Mouse (Mus musculus): ENCODE measurements around the gene Clic1.
"Not testable (repeated sequence)": the region's sequence is repeated elsewhere in the genome, so short reads cannot be mapped to it uniquely, and the experiment has no call there.

The Clic1 gene

DNA sequence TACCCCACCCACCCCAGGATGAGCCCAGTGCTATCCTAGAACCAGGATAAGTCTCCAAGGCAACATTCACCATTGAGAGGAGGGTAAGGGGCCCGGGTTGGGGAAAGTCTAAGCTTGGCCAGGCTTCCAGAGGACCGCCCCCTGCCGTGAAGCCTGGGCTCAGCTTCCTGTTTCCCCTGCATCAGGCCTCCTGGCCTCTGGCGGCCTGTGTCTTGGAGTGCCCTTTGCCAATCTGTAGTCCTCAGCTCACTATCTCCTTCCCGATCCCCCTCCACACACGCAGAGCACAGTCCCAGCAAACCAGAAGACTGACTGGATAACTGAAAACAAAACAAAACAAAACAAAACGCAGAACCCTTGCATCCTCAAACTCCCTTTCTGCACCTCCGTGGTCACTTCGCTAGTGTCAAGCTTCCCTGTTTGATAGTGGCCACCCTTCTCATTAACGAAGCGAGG is at the start of gene Clic1:
Gene Clic1, plus strand, starts transcription at position 406 of the 456 bp plus-strand sequence.
- DNase-seq (ENCODE audit: low spot score): peak; percentile 93

DNA sequence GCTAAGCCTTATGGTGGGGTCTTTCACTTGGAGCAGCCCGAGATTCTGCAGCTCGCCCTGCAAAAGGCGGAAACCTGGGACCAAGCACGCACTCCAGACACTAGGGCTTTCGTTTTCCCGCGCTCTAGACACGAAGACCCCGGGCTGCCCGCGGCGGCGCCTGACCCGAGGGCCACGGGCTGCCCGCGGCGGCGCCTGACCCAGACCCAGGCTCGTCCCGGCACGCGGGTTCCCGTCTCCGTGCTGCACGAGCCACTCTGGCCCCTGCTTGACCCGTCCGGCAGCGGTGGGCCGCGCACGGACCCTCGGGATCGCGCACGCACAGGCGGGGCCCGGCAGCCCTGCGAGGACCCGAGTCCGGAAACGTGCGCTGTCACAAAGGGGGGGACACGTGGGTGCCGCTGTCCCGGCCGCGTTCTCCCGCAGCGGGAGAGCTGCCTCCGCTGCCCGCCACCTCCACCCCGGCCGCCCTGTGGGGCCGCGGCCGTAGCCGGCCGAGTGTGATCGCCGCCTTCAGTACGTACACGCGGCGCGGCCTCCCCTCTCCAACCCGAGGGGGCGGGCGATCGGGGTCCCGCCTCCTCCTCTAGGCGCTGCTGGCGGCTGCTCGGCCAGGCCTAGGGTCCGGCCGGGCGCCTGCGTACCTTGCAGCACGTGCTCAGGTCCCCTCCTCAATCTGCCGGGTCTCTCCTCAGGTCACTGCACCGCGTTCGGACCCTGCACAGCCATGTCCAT is 48.9 kb upstream of the Clic1 start, which contains the start of gene Vars:
Gene Vars, plus strand, starts transcription at position 271 of the 735 bp plus-strand sequence.
- peak; percentile 95 for DNase-seq (ENCODE audit: low spot score)

DNA sequence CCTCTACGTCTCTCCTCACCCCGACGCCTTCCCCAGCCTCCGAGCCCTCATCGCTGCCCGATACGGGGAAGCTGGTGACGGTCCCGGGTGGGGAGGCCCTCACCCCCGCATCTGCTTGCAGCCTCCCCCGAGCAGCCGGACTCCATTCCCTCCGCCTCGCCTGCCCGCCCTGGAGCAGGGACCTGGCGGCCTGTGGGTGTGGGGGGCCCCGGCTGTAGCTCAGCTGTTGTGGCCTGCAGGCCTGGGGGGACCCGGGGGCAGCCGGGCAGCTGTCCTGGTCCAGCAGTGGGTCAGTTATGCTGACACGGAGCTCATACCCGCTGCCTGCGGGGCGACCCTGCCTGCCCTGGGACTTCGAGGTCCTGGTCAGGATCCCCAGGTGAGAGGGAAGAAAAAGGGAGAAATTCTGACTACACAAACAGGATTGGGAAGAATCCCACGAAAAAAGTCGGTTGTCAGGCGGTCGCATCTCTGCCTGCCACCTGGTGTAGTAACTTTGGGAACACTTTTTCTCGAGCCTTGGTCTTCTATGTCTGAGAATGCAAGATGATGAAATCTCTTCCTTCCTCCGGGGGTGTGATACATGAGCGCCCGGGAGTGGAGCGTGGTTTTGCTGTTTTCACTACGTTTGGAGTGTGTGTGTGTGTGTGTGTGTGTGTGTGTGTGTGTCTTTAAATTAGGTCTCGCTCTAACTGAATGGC is 48.2 kb upstream of the Clic1 start:
- DNase-seq (ENCODE audit: low spot score): peak; percentile 53

DNA sequence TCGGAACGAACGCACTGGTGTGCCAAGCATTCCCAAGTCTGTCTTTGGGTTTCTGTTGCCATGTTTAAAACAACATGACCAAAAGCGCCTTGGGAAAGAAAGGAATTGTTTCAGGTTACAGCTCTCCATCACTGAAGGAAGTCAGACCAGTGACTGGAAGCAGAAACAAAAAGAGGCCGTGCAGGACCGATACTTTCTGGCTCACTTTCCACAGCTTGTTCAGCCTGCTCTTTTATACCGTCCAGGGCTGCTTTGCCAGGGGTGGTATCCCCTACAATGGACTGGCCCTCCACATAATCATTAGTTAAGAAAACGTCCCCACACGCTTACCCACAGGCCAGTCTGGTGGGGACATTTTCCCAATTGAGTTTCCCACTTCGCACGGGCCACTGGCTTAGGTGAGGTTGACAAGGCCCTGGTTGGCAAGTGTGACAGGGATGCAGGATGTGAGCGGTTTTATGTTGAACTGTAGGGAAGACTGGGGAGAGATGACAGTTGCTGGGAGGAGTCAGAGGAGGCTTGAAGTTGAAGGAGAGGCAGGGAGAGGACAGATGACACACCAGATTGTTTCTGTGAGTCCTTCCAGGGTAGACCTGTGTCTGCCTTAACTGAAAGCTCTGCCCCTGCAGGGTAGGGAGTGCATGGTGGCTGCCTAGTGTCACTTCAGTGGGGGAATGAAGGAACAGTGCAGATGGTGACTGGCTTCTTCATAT is 47.5 kb upstream of the Clic1 start:
- no peak for DNase-seq (ENCODE audit: low spot score)

DNA sequence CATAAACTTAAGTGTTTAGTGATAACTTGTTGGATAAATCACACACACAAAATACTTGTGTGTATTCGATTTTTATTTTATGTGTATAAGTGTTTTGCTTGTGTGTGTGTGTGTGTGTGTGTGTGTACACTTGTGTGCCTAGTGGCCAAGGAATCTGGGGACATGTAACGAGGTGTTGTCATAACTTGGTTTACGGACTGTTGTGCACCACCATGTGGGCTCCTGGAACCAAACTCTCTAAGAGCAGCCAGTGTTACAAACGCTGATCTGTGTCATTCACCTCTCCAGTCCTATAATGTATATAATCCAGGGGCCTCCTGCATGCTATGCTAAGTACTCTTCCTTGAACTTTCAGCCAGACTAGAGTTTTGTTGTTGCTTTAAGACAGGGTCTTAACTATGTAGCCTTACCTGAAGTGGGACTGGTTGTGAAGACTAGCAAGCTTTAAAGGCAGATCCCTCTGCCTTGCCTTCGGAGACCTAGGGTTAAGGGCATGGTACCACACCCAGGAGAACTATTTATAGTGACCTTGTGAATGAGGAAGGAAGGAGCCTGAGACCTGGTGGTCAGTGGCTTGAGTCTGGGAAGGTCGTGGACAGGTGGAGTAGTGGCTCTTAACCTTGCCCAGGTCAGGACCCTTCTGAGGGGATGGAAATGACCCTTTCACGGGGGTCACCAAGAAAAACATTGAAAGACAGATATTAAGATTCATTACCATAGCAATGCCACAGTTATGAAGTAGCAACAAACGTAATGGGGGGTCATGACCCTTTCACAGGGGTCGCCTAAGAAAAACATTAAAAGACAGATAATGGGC is 46.5 kb upstream of the Clic1 start:
- DNase-seq (ENCODE audit: low spot score): no peak

DNA sequence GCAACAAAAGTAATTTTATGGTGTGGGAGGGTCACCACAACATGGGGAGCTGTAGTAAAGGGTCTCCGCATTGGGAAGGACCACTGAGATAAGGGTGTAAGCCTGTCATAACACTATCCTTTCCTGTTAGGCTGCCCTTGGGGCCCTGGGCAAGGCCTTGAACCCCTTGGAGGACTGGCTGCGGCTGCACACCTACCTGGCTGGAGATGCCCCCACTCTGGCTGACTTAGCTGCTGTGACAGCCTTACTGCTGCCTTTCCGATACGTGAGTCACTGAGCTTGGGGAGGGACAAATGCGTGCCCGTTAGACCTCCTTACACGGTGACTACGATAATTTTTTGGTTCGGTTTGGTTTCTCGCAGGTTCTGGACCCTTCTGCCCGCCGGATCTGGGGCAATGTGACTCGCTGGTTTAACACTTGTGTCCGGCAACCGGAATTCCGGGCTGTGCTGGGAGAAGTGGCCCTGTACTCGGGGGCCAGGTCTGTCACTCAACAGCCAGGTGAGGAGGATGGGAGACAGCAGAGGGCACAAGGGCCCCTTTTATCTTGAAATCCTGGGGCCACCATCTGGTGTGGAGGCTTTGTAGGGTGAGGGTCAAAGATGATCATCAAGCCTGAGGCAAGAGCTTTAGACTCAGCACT is 45.6 kb upstream of the Clic1 start:
- DNase-seq (ENCODE audit: low spot score): no peak

DNA sequence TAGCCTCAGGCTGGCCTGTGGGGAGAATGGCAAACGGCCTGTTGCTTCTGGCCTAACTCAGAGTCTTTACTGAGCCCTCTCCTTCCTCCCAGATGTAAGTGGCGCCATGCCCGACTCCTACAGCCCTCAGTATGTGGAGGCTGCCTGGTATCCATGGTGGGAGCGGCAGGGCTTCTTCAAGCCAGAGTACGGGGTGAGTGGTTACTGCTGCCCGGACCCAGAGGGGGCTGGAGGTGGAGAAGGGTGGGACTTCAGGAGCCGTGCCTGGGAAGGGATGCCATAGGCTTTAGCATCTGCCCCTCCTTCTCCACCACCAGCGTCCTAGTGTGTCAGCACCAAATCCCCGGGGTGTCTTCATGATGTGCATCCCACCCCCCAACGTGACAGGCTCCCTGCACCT is 44.6 kb upstream of the Clic1 start:
- no peak for DNase-seq (ENCODE audit: low spot score)

DNA sequence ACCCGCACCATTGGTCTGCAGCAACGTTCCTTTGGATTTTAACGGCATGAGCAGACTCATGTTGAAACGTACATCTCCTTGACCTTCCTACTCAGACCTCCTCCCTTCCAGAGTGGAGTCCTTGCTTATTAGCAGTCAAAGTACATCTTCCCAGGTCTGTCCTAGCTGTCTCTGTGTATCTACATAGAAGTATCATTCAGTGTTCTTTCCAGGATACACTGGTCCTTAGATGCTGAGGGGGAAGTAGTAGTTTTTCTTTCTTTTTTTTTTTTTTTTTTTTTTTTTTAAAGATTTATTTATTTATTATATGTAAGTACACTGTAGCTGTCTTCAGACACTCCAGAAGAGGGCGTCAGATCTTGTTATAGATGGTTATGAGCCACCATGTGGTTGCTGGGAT is 43.9 kb upstream of the Clic1 start:
- not testable (repeated sequence) for DNase-seq (ENCODE audit: low spot score)

DNA sequence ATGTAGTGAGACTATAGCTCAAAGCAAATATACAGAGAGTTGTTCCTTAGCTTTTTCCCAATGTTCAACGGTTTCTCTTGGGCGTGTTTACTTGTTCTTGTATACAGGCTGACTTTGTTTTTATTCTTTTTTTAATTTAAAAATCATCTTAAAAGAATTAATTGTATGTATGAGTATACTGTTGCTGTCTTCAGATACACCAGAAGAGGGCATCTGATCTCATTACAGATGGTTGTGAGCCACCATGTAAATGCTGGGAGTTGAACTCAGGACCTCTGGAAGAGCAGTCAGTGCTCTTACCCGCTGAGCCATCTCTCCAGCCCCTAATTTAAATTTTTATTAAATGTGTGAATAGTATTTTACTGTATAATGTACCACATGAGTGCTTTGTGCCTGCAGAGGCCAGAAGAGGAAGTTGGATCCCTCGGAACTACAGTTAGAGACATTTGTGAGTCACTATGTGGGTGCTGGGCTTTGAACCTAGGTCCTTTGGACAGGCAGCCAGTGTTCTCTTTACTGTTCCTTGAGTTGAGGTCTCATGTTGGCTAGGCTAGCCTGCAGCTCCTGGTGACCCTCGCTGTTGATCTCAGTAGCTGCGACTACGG is 42.3 kb upstream of the Clic1 start:
- no peak for DNase-seq (ENCODE audit: low spot score)

DNA sequence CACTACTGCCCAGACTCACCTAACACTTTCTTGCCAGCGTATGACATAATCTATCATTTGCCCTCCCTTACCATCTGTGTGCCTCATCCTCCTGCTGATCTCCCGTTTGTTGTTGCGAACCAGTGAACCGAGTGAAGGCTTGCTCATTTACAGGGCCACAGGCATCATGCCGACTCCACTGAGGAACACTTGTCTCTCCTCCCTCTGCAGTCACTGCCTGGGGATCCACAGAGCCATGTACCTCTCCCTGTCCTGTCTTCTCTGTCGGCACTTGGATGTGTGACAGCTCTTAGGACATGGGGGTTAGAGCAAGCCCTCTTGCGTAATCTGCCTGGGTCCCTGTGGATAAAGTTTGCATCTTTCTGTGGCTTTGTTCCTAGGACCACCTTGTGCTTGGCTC is 40.2 kb upstream of the Clic1 start:
- DNase-seq (ENCODE audit: low spot score): no peak

DNA sequence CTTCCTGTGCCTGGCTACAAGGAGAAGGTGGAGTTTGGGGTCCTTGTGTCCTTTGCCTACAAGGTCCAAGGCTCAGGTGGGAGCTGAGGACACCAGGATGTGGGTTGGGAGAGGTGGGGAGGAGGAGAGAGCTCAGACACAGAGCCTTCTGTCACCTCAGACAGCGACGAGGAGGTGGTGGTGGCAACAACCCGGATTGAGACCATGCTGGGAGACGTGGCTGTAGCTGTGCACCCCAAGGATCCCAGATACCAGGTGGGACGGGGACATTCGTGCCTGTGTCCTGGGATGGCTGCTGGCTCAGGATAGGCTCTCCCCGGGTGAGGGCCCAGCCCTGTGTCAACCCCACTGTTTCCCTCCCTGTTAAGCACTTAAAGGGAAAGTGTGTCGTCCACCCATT is 38.3 kb upstream of the Clic1 start:
- DNase-seq (ENCODE audit: low spot score): no peak

DNA sequence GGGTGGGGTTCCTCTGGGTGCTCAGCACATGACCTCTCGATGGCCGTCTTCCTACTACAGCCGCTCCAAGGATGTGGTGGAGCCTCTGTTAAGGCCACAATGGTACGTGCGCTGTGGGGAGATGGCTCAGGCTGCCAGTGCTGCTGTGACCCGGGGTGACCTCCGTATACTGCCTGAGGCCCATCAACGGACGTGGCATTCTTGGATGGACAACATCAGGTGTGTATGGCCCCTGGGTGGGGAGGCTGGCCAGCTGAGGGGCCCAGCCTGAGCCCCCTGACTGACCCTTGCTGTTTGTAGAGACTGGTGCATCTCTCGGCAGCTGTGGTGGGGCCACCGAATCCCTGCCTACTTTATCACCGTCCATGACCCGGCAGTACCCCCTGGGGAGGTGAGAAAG is 37.3 kb upstream of the Clic1 start:
- no peak for DNase-seq (ENCODE audit: low spot score)

DNA sequence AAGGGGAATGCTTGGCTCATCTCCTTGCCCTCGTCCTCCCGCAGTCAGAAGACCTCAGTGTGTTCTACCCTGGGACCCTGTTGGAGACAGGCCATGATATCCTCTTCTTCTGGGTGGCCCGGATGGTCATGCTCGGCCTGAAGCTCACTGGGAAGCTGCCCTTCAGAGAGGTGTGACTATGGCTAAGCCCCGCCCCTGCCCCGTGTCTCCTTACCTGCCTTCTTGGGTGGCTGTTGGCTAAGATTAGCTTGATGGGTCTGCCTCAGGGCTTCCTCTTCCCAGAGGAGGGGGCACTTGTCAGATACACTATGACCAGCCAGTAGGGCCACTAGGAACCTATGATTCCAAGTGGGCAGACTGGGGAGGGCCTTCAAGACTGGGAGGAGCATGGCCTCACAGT is 36.5 kb upstream of the Clic1 start:
- DNase-seq (ENCODE audit: low spot score): no peak

DNA sequence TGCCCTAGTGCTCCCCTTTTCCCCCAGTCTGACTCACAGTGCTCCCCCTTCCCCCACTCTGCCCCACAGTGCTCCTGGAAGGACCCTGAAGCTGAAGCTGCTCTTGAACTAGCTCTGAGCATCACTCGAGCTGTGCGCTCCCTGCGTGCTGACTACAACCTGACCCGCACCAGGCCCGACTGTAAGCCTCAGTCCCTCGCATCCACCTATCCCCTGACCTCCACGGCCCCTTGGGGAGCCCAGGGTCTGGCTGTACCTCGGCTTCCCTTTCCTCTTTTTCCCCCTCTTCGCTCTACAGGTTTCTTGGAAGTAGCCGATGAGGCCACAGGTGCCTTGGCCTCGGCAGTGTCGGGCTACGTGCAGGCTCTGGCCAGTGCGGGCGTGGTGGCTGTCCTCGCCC is 34.5 kb upstream of the Clic1 start:
- no peak for DNase-seq (ENCODE audit: low spot score)

DNA sequence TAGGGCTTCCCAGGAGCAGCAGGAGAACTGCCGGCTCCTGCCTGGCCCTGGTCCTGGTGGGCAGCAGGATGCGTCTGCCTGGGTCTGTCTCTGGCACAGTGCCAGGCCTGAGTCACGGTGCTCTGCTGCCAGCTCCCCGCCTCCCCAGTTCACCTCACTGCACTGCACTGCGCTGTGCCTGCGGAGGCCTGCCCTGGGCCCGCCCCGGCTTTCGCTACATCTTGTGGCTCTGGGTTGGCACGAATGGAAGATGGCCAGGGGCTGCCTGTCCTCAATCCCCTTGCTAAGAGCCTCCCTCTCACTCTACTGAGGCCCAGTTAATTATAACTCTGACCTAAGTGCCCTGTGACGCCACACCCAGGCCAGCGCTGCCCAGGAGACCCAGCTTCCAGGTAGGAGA is 33.4 kb upstream of the Clic1 start, which contains the start of gene Vwa7:
Gene Vwa7, plus strand, starts transcription at position 204 of the 400 bp plus-strand sequence.
- DNase-seq (ENCODE audit: low spot score): no peak

DNA sequence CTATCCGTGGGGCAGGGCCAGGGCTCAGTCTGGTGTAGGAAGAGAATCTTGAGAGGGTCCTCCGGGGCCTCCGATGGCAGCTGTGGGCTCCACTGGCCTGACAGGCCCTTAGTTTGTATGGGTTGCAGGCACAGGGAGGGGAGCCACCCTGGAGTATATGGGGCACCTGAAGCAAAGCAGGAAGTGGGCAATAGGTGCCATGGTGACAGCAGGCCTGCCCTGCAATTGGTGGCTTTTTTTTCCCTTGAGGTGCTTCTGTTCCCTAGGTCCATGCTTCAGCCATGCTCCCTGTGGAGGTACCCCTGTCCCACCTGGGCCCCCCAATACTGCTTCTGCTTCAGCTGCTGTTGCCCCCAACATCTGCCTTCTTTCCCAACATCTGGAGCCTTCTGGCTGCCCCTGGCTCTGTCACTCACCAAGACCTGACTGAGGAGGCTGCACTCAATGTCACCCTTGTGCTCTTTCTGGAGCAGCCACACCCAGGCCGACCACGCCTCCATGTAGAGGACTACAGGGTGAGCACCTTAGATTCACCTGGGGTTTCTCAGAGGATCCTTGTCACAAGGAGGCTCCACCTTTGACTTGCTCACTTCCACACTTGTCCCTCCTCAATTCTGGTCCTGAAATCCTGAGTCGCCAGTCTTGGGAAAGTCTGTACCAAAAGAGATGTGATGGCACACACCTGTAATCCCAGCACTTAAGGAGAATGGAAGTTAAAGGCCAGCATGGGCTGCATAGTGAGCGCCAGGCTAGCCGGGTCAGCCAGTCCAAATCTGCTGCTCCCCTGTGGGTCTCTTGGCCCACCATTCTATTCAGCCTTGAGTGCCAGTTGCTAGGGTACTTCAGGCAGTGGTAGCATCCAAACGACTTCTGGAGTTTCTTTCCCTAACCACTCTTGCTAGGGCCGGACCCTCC is 32.7 kb upstream of the Clic1 start:
- no peak for DNase-seq (ENCODE audit: low spot score)

DNA sequence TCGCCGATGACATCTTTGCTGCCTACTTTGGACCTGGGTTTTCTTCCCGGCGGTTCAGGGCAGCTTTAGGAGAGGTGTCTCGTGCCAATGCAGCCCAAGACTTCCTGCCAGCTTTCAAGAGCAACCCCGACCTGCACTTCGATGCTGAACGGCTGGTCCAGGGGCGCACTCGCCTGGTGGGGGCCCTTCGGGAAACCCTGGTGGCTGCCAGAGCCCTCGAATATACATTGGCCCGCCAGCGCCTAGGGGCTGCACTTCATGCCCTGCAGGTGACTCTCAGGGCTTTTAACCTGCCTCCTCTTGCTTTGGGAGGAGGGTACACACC is 32.1 kb upstream of the Clic1 start:
- no peak for DNase-seq (ENCODE audit: low spot score)

DNA sequence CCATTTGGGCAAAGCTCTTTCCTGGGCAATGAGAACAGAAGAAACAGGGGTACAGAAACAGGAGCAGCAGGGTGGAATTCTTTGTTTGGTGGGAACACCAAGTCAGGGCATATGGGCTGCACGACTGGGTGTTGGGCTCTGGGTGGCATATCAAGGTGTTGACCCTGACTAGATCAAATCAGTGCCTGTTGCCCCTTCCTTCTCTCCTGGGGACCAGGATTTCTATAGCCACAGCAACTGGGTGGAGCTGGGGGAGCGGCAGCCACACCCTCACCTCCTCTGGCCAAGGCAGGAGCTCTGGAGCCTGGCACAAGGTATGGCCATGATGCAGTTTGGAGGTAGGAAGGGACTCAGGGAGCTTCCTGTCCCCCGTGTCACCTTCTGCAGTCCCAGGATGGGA is 31.6 kb upstream of the Clic1 start:
- no peak for DNase-seq (ENCODE audit: low spot score)

DNA sequence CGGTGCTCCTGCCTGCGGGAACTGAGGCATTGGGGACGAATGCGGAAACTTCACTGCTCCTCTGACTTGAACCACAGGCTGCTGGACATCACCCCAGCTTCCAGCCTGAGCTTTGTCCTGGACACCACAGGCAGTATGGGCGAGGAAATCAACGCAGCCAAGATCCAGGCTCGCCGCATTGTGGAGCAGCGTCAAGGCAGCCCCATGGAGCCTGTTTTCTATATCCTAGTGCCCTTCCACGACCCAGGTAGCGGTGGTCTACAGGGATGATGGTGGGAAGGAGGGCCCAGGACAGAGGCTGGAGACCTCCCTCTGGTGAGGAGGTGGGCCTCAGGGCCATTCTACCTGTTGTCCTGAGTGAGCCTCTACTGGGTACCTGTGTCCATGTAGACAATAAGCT is 29.9 kb upstream of the Clic1 start:
- DNase-seq (ENCODE audit: low spot score): no peak

DNA sequence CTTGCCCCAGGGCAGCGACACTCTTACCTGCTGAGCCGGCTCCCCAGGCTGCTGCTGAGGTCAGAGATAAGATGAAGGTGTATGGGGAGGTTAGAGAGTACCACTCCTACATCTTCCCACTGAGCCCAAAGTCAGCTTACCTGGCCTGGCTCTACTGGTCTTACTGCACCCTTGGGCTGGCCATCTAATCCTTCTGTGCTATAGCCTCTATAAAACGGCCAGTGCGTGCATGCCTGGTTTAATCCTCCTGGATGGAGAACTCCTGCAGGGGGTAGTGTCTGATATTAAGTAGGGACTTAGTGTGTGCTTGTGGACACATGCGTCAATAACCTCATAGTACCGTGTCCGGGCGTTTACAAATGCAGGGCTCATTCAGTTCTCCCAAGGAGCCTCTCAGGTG is 29.2 kb upstream of the Clic1 start:
- DNase-seq (ENCODE audit: low spot score): no peak
